Mouse (Mus musculus): Measurements from ENCODE around the gene Clic3. TPM values are rescaled to one million over a fixed set of nuclear protein-coding genes. Genes with fewer than 3 reads are reported as not detected.
A peak's percentile ranks its signal among the peaks of the same experiment; 100 is the strongest.
"Not testable (repeated sequence)": the region's sequence is repeated elsewhere in the genome, so short reads cannot be mapped to it uniquely, and the experiment has no call there.

Gene Clic3
- polyA plus RNA-seq (2011; ENCODE audit: insufficient read depth, insufficient read length, low read depth, missing spikeins): not detected in 2 replicates

- Histone ChIP-seq H3K27ac (ENCODE audit: insufficient read depth, low read length) (no peak within 1 kb of the TSS), H3K9me3 (replicated peaks; ENCODE audit: control insufficient read depth, insufficient read depth, low read length, poor library complexity, severe bottlenecking) (no peaks in the 10 kb centered on the region), H3K4me1 (ENCODE audit: control insufficient read depth, insufficient read depth, low read length) (peaks cover 8% of the 10 kb centered on the region), H3K4me3 (ENCODE audit: low read depth, low read length) (no peak within 1 kb of the TSS), H3K27me3 (ENCODE audit: control insufficient read depth, insufficient read depth, low read length, poor library complexity, severe bottlenecking) (no peaks in the 10 kb centered on the region), H3K9ac (ENCODE audit: low read depth, poor library complexity, severe bottlenecking) (no peak within 1 kb of the TSS), H3K36me3 (ENCODE audit: control insufficient read depth, insufficient read depth, low read length, poor library complexity, severe bottlenecking) (no peaks in the 10 kb centered on the region)
- TF ChIP-seq EP300 (IDR thresholded peaks at IDR 0.05; ENCODE audit: insufficient read depth, low read depth, low read length) (no peak), CTCF (IDR thresholded peaks at IDR 0.05; ENCODE audit: low read depth, low read length) (no peak), POLR2A (IDR thresholded peaks at IDR 0.05; ENCODE audit: insufficient read depth, low read length) (no peak)
These were observed at the start of gene Clic3 for GRCm38 (mm10) chr2:25456205-25456953. Gene Clic3, plus strand, starts transcription at chr2:25456838.

GRCm38 (mm10) chr2:25408908-25409307 is 47.7 kb upstream of the Clic3 start:
- H3K36me3 ChIP-seq (ENCODE audit: control insufficient read depth, insufficient read depth, low read length, poor library complexity, severe bottlenecking): 0 out of 2 replicates have a peak, but pooled peaks cover 3% of the 10 kb centered on the region
- no peaks in the 10 kb centered on the region for H3K27me3 ChIP-seq (ENCODE audit: control insufficient read depth, insufficient read depth, low read length, poor library complexity, severe bottlenecking)
- H3K27ac ChIP-seq (ENCODE audit: insufficient read depth, low read length): no peak overlapping the region
- H3K9me3 ChIP-seq (replicated peaks; ENCODE audit: control insufficient read depth, insufficient read depth, low read length, poor library complexity, severe bottlenecking): no peaks in the 10 kb centered on the region
- no peak for TF ChIP-seq POLR2A (IDR thresholded peaks at IDR 0.05; ENCODE audit: insufficient read depth, low read length)
- no peaks in the 10 kb centered on the region for H3K4me1 ChIP-seq (ENCODE audit: control insufficient read depth, insufficient read depth, low read length)
- no peak overlapping the region for H3K4me3 ChIP-seq (ENCODE audit: low read depth, low read length)
- H3K9ac ChIP-seq (ENCODE audit: low read depth, poor library complexity, severe bottlenecking): no peak overlapping the region

- H3K9ac ChIP-seq (ENCODE audit: low read depth, poor library complexity, severe bottlenecking); H3K4me1 ChIP-seq (ENCODE audit: control insufficient read depth, insufficient read depth, low read length); H3K27ac ChIP-seq (ENCODE audit: insufficient read depth, low read length); H3K27me3 ChIP-seq (ENCODE audit: control insufficient read depth, insufficient read depth, low read length, poor library complexity, severe bottlenecking); H3K9me3 ChIP-seq (replicated peaks; ENCODE audit: control insufficient read depth, insufficient read depth, low read length, poor library complexity, severe bottlenecking); H3K36me3 ChIP-seq (ENCODE audit: control insufficient read depth, insufficient read depth, low read length, poor library complexity, severe bottlenecking); H3K4me3 ChIP-seq (ENCODE audit: low read depth, low read length): not testable (repeated sequence)
These were observed 43.2 kb upstream of the Clic3 start for GRCm38 (mm10) chr2:25413436-25413835.

GRCm38 (mm10) chr2:25417426-25417825 is 39.2 kb upstream of the Clic3 start:
- no peaks in the 10 kb centered on the region for H3K27me3 ChIP-seq (ENCODE audit: control insufficient read depth, insufficient read depth, low read length, poor library complexity, severe bottlenecking)
- no peak for TF ChIP-seq CTCF (IDR thresholded peaks at IDR 0.05; ENCODE audit: low read depth, low read length)
- no peak for TF ChIP-seq EP300 (IDR thresholded peaks at IDR 0.05; ENCODE audit: insufficient read depth, low read depth, low read length)
- no peak for TF ChIP-seq POLR2A (IDR thresholded peaks at IDR 0.05; ENCODE audit: insufficient read depth, low read length)
- H3K36me3 ChIP-seq (ENCODE audit: control insufficient read depth, insufficient read depth, low read length, poor library complexity, severe bottlenecking): no peaks in the 10 kb centered on the region
- no peak overlapping the region for H3K9ac ChIP-seq (ENCODE audit: low read depth, poor library complexity, severe bottlenecking)
- no peak overlapping the region for H3K27ac ChIP-seq (ENCODE audit: insufficient read depth, low read length)
- H3K9me3 ChIP-seq (replicated peaks; ENCODE audit: control insufficient read depth, insufficient read depth, low read length, poor library complexity, severe bottlenecking): no peaks in the 10 kb centered on the region
- H3K4me1 ChIP-seq (ENCODE audit: control insufficient read depth, insufficient read depth, low read length): peaks cover 2% of the 10 kb centered on the region
- no peak overlapping the region for H3K4me3 ChIP-seq (ENCODE audit: low read depth, low read length)

DNA sequence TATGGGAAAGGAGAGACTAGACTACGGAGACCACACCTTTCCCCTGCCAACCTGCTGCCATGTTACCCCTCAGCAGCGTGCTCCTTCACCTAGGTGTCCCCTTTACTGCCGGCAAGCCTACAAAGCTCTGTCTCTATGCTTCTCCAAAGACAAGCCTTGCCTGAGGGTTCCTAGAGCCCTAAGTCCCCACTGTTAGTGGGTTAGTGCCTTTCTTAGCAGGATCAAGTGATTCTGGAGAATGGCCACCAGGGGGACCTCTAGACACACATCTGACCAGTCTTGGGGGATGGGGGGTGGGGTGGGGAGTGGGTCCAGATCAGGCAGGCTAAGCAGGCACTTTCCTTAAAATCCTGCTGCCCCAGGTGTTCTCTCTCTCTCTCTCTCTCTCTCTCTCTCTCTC is 34.7 kb upstream of the Clic3 start:
- no peak for TF ChIP-seq EP300 (IDR thresholded peaks at IDR 0.05; ENCODE audit: insufficient read depth, low read depth, low read length)
- peak; percentile 52 for TF ChIP-seq CTCF (IDR thresholded peaks at IDR 0.05; ENCODE audit: low read depth, low read length)
- TF ChIP-seq POLR2A (IDR thresholded peaks at IDR 0.05; ENCODE audit: insufficient read depth, low read length): no peak

GRCm38 (mm10) chr2:25422587-25423410 is 33.8 kb upstream of the Clic3 start, which contains the start of gene Fut7:
Gene Fut7, plus strand, starts transcription at chr2:25423267.
- TF ChIP-seq CTCF (IDR thresholded peaks at IDR 0.05; ENCODE audit: low read depth, low read length) (no peak), EP300 (IDR thresholded peaks at IDR 0.05; ENCODE audit: insufficient read depth, low read depth, low read length) (no peak), POLR2A (IDR thresholded peaks at IDR 0.05; ENCODE audit: insufficient read depth, low read length) (no peak)
- no peak within 1 kb of the TSS for H3K27ac ChIP-seq (ENCODE audit: insufficient read depth, low read length)
- no peak within 1 kb of the TSS for H3K9ac ChIP-seq (ENCODE audit: low read depth, poor library complexity, severe bottlenecking)

More for the DNA sequence above, 34.7 kb upstream of the Clic3 start:
- peaks cover 2% of the 10 kb centered on the region for H3K4me1 ChIP-seq (ENCODE audit: control insufficient read depth, insufficient read depth, low read length)
- H3K4me3 ChIP-seq (ENCODE audit: low read depth, low read length): no peak overlapping the region
- H3K36me3 ChIP-seq (ENCODE audit: control insufficient read depth, insufficient read depth, low read length, poor library complexity, severe bottlenecking): no peaks in the 10 kb centered on the region
- H3K27me3 ChIP-seq (ENCODE audit: control insufficient read depth, insufficient read depth, low read length, poor library complexity, severe bottlenecking): no peaks in the 10 kb centered on the region
- H3K27ac ChIP-seq (ENCODE audit: insufficient read depth, low read length): no peak overlapping the region
- H3K9ac ChIP-seq (ENCODE audit: low read depth, poor library complexity, severe bottlenecking): no peak overlapping the region
- H3K9me3 ChIP-seq (replicated peaks; ENCODE audit: control insufficient read depth, insufficient read depth, low read length, poor library complexity, severe bottlenecking): no peaks in the 10 kb centered on the region

More at GRCm38 (mm10) chr2:25422587-25423410, 33.8 kb upstream of the Clic3 start, which contains the start of gene Fut7:
- H3K9me3 ChIP-seq (replicated peaks; ENCODE audit: control insufficient read depth, insufficient read depth, low read length, poor library complexity, severe bottlenecking): no peaks in the 10 kb centered on the region
- no peaks in the 10 kb centered on the region for H3K36me3 ChIP-seq (ENCODE audit: control insufficient read depth, insufficient read depth, low read length, poor library complexity, severe bottlenecking)
- H3K4me3 ChIP-seq (ENCODE audit: low read depth, low read length): no peak within 1 kb of the TSS
- H3K4me1 ChIP-seq (ENCODE audit: control insufficient read depth, insufficient read depth, low read length): peaks cover 2% of the 10 kb centered on the region
- H3K27me3 ChIP-seq (ENCODE audit: control insufficient read depth, insufficient read depth, low read length, poor library complexity, severe bottlenecking): no peaks in the 10 kb centered on the region
